Comparison of ENCODE assay signal across 8 mouse cellular contexts in the genomic region with DNA sequence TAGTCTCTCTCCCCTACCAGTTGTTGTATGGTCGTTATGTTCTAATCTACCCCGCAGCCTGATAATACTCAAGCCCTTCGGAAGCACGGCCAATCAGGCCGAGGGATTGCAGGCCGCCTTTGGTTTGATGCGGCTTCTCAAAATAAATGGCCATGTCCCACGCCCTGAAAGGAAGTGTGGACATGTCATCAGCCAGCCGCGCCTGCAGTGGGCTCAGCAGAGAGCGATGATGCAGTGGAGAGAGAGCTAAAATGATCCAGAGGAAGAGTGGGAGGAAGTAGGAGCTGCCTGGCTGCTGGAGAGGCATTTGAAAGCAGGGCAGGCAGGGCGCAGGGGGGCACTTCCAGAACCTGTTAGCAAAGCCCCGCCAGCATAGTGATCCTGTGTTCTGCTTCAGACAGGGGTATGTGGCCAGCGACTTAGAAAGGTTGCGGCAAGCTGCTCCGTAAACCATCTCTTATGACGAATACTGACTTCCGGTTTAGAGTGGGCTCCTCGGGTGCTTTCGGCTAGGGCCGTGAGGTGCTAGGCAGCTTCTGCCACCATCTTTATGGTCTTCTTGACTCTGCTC. TPM values are rescaled to one million over a fixed set of nuclear protein-coding genes. Genes with fewer than 3 reads are reported as not detected.
DNase-seq lines count a peak whose midpoint lies in the region; ATAC-seq and TF ChIP-seq lines count a peak whose summit lies in the region.

No protein-coding gene starts in this region.

- no peak for DNase-seq in lung, adult 2 months
- DNase-seq in lung, postnatal 14 days: no peak
- DNase-seq in frontal cortex, adult 2 months (ENCODE audit: extremely low spot score in 1 of 2, low spot score in 1 of 2): peak; percentile 68 to 77
- DNase-seq in kidney, postnatal 14 days: peak; percentile 9
- no peak for DNase-seq in cerebellum, postnatal 25 days
- DNase-seq in cerebellum, adult 9-10 months: no peak

- TF ChIP-seq CTCF in lung, adult 2 months (IDR thresholded peaks at IDR 0.05; ENCODE audit: insufficient read depth, low read length): no peak

- TF ChIP-seq POLR2A in lung, adult 2 months (IDR thresholded peaks at IDR 0.05; ENCODE audit: borderline replicate concordance, extremely low read depth, low read depth, low read length): no peak

- ATAC-seq in megakaryocyte progenitor cell, adult 5-6 weeks (replicated peaks; ENCODE audit: poor library complexity): peak; percentile 15
- ATAC-seq in cerebellum, adult (ENCODE audit: insufficient number of reproducible peaks, low FRiP score, low TSS enrichment): no peak

- WGBS in lung, adult 2 months: 47% methylated on average over 21 of the region's 21 CpGs

- peak overlapping the region; percentile 38 for H3K4me3 ChIP-seq in lung, adult 2 months (replicated peaks; ENCODE audit: extremely low read depth, low read depth, low read length)

- H3K4me1 ChIP-seq in lung, adult 2 months (ENCODE audit: control insufficient read depth, insufficient read depth, low read length): peaks cover 1% of the 10 kb centered on the region; the same call in 1 of the 2 replicates

RNA-seq across cellular contexts. Expression of a gene that starts 3.2 kb away (rescaled TPM):
- 13.9 and 15.9 TPM in 2 replicates for polyA plus RNA-seq in lung, adult 2 months (2012; rRNA removed)
- polyA plus RNA-seq in frontal cortex, adult 2 months (2012; rRNA removed): 31.6 and 33.1 TPM in 2 replicates
- 11.4 and 14.3 TPM in 2 replicates for total RNA-seq in megakaryocyte progenitor cell, adult 5-6 weeks (2015)
- 10.8 and 11.1 TPM in 2 replicates for total RNA-seq in megakaryocyte progenitor cell, adult 5-6 weeks (2017)

RNA-seq across cellular contexts. Expression of a gene that starts 24.8 kb away (rescaled TPM):
- 0.74 and 1.2 TPM in 2 replicates for polyA plus RNA-seq in lung, adult 2 months (2012; rRNA removed)
- 1.7 and 2.1 TPM in 2 replicates for polyA plus RNA-seq in frontal cortex, adult 2 months (2012; rRNA removed)
- 47.2 and 48.4 TPM in 2 replicates for total RNA-seq in megakaryocyte progenitor cell, adult 5-6 weeks (2015)
- total RNA-seq in megakaryocyte progenitor cell, adult 5-6 weeks (2017): 32.0 and 32.2 TPM in 2 replicates

RNA-seq across cellular contexts. Expression of a gene that starts 25.1 kb away (rescaled TPM):
- polyA plus RNA-seq in lung, adult 2 months (2012; rRNA removed): 4.8 and 8.1 TPM in 2 replicates
- 18.6 and 19.8 TPM in 2 replicates for polyA plus RNA-seq in frontal cortex, adult 2 months (2012; rRNA removed)
- 34.4 and 41.4 TPM in 2 replicates for total RNA-seq in megakaryocyte progenitor cell, adult 5-6 weeks (2015)
- total RNA-seq in megakaryocyte progenitor cell, adult 5-6 weeks (2017): 70.7 and 79.0 TPM in 2 replicates

RNA-seq across cellular contexts. Expression of a gene that starts 32.4 kb away (rescaled TPM):
- polyA plus RNA-seq in lung, adult 2 months (2012; rRNA removed): 1.2 and 1.5 TPM in 2 replicates
- 5.8 and 6.0 TPM in 2 replicates for polyA plus RNA-seq in frontal cortex, adult 2 months (2012; rRNA removed)
- not detected in 2 replicates for total RNA-seq in megakaryocyte progenitor cell, adult 5-6 weeks (2015)
- 0.24 TPM in 1 of 2 replicates, not detected in the other for total RNA-seq in megakaryocyte progenitor cell, adult 5-6 weeks (2017)

RNA-seq across cellular contexts. Expression of a gene that starts 47.0 kb away (rescaled TPM):
- polyA plus RNA-seq in lung, adult 2 months (2012; rRNA removed): 10.2 and 14.7 TPM in 2 replicates
- polyA plus RNA-seq in frontal cortex, adult 2 months (2012; rRNA removed): 96.3 and 97.9 TPM in 2 replicates
- 52.1 and 59.5 TPM in 2 replicates for total RNA-seq in megakaryocyte progenitor cell, adult 5-6 weeks (2015)
- total RNA-seq in megakaryocyte progenitor cell, adult 5-6 weeks (2017): 64.6 and 71.7 TPM in 2 replicates

Comparison
In these comparisons a context has a peak if more than half of its experiments do, and no peak if none do; other contexts are left out.
1. DNase-seq: peak in frontal cortex, adult 2 months (2 of 2) and kidney, postnatal 14 days (single experiment); none in lung, adult 2 months (single experiment), lung, postnatal 14 days (single experiment), cerebellum, postnatal 25 days (0 of 2) and cerebellum, adult 9-10 months (single experiment).